Mouse (Mus musculus): ENCODE measurements around the gene Olfr611.
"Not testable (repeated sequence)": the region's sequence is repeated elsewhere in the genome, so short reads cannot be mapped to it uniquely, and the experiment has no call there.

Olfr611 gene

GRCm38 (mm10) chr7:103520746-103521145 lies at the start of gene Olfr611:
Gene Olfr611 (minus strand): TSS chr7:103520846.
- not testable (repeated sequence) for DNase-seq (ENCODE audit: low read depth, low spot score)

GRCm38 (mm10) chr7:103569043-103569442 lies 48.4 kb upstream of the Olfr611 start, which contains the start of gene Olfr616:
Gene Olfr616 (minus strand): TSS chr7:103569143.
- no peak for DNase-seq (ENCODE audit: low read depth, low spot score)

GRCm38 (mm10) chr7:103555779-103556178 lies 35.1 kb upstream of the Olfr611 start, which contains the start of gene Olfr615:
Gene Olfr615 (plus strand): TSS chr7:103556079.
- DNase-seq (ENCODE audit: low read depth, low spot score) = no peak

- no peak for DNase-seq (ENCODE audit: low read depth, low spot score)
Measured at GRCm38 (mm10) chr7:103547774-103548173, 27.1 kb upstream of the Olfr611 start, which contains the start of gene Olfr613. Gene Olfr613 (plus strand): TSS chr7:103548074.

- not testable (repeated sequence) for DNase-seq (ENCODE audit: low read depth, low spot score)
Measured at GRCm38 (mm10) chr7:103542617-103543016, 22.0 kb upstream of the Olfr611 start, which contains the start of gene Olfr612. Gene Olfr612 (minus strand): TSS chr7:103542717.

- no peak for DNase-seq (ENCODE audit: low read depth, low spot score)
Measured at GRCm38 (mm10) chr7:103512022-103512421, 8.6 kb downstream of the Olfr611 start, which contains the start of gene Olfr610. Gene Olfr610 (minus strand): TSS chr7:103512122.

GRCm38 (mm10) chr7:103497962-103498361 lies 22.7 kb downstream of the Olfr611 start, which contains the start of gene Olfr609:
Gene Olfr609 (minus strand): TSS chr7:103498062.
- no peak for DNase-seq (ENCODE audit: low read depth, low spot score)

GRCm38 (mm10) chr7:103477106-103477505 lies 43.5 kb downstream of the Olfr611 start:
- DNase-seq (ENCODE audit: low read depth, low spot score) = not testable (repeated sequence)

GRCm38 (mm10) chr7:103469577-103469976 lies 51.1 kb downstream of the Olfr611 start, which contains the start of gene Olfr608:
Gene Olfr608 (plus strand): TSS chr7:103469877.
- DNase-seq (ENCODE audit: low read depth, low spot score) = no peak
